Comparison of ENCODE assay signal across 19 mouse cellular contexts in genomic region chr11:84624100-84624499, GRCm38 (mm10).
"Had no signal": no experiment of that assay in that cellular context is flagged by ENCODE, and none has a peak within 500 bp of the region (broad histone marks: within the 10 kb centered on the region; RNA-seq: fewer than 3 reads in every experiment).

No protein-coding gene starts in this region.

- ATAC-seq: midbrain, embryonic 16.5 days had no signal

- H3K36me3 ChIP-seq: midbrain, embryonic 10.5 days; midbrain, embryonic 12.5 days; neural tube, embryonic 13.5 days; neural tube, embryonic 15.5 days had no signal

- H3K9me3 ChIP-seq: midbrain, embryonic 10.5 days; midbrain, embryonic 12.5 days; neural tube, embryonic 13.5 days; neural tube, embryonic 15.5 days had no signal

- H3K4me1 ChIP-seq: midbrain, embryonic 10.5 days had no signal

- DNase-seq: lung, adult 18-20 months; lung, embryonic 14.5 days; lung, postnatal 10 days; lung, postnatal 4 days; midbrain, embryonic 14.5 days; retina, postnatal 1 day; right cerebral cortex, adult 18-20 months; right cerebral cortex, postnatal 25 days; right cerebral cortex, postnatal 4 days; spleen, adult 18-20 months; thymus, adult 18-20 months; thymus, postnatal 14 days; thymus, postnatal 36 days had no signal

- H3K4me2 ChIP-seq: lung, embryonic 14.5 days; midbrain, embryonic 12.5 days; neural tube, embryonic 13.5 days; neural tube, embryonic 15.5 days had no signal

- H3K4me3 ChIP-seq: midbrain, embryonic 10.5 days; midbrain, embryonic 12.5 days; myocyte; neural tube, embryonic 13.5 days; neural tube, embryonic 15.5 days had no signal

- H3K9ac ChIP-seq: lung, embryonic 14.5 days; midbrain, embryonic 12.5 days; neural tube, embryonic 13.5 days; neural tube, embryonic 15.5 days had no signal

- H3K27ac ChIP-seq: midbrain, embryonic 10.5 days; midbrain, embryonic 12.5 days; neural tube, embryonic 13.5 days; neural tube, embryonic 15.5 days had no signal
